Mouse (Mus musculus): ENCODE measurements around the gene Impdh1. TPM values are rescaled to one million over a fixed set of nuclear protein-coding genes. Genes with fewer than 3 reads are reported as not detected.
"Not testable (repeated sequence)": the region's sequence is repeated elsewhere in the genome, so short reads cannot be mapped to it uniquely, and the experiment has no call there.

Gene Impdh1
- polyA plus RNA-seq, 1 experiment = 217 TPM

DNA sequence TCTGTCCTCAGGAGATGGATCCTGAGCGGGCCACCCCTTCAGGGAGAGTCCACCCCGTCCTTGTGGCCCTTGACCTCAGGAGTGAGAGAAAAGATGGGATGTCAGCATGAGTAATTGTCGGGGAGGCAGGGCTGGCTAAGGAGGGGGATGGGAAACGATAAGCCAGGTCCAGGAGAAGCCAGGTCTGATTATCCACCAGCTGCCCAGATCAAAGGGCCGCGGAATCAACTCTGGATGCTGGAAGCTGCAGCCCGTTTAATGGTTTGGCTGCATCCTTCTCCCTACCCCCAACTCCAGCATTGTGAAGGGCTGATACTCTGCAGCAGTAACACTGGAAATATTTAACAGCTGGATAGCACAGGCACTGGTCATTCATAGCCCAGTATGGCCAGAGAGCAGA, 41.8 kb downstream of the Impdh1 start:
- 43% methylated on average over 7 of the region's 7 CpGs for WGBS
- Histone ChIP-seq H3K4me3 (replicated peaks; ENCODE audit: extremely low read depth, low read depth, low read length) (no peak overlapping the region), H3K4me1 (ENCODE audit: control insufficient read depth, insufficient read depth, low read length) (no peaks in the 10 kb centered on the region)
- DNase-seq = no peak
- TF ChIP-seq POLR2A (IDR thresholded peaks at IDR 0.05; ENCODE audit: borderline replicate concordance, extremely low read depth, low read depth, low read length) (no peak), CTCF (IDR thresholded peaks at IDR 0.05; ENCODE audit: insufficient read depth, low read length) (no peak)

- Histone ChIP-seq H3K4me3 (replicated peaks; ENCODE audit: extremely low read depth, low read depth, low read length) (peak overlapping the region; percentile 59), H3K4me1 (ENCODE audit: control insufficient read depth, insufficient read depth, low read length) (no peaks in the 10 kb centered on the region)
- TF ChIP-seq POLR2A (IDR thresholded peaks at IDR 0.05; ENCODE audit: borderline replicate concordance, extremely low read depth, low read depth, low read length) (no peak), CTCF (IDR thresholded peaks at IDR 0.05; ENCODE audit: insufficient read depth, low read length) (peak; percentile 63)
- peak; percentile 83 for DNase-seq
- WGBS = under 1% methylated on average over 40 of the region's 40 CpGs
Measured at GRCm38 (mm10) chr6:29170952-29171388, 45.2 kb downstream of the Impdh1 start.

GRCm38 (mm10) chr6:29170063-29170921, 45.9 kb downstream of the Impdh1 start:
- no peak for TF ChIP-seq POLR2A (IDR thresholded peaks at IDR 0.05; ENCODE audit: borderline replicate concordance, extremely low read depth, low read depth, low read length)
- no peak for TF ChIP-seq CTCF (IDR thresholded peaks at IDR 0.05; ENCODE audit: insufficient read depth, low read length)
- peak; percentile 31 for DNase-seq
- peak overlapping the region; percentile 59 for H3K4me3 ChIP-seq (replicated peaks; ENCODE audit: extremely low read depth, low read depth, low read length)
- WGBS = 3% methylated on average over 62 of the region's 63 CpGs
- H3K4me1 ChIP-seq (ENCODE audit: control insufficient read depth, insufficient read depth, low read length) = no peaks in the 10 kb centered on the region

DNA sequence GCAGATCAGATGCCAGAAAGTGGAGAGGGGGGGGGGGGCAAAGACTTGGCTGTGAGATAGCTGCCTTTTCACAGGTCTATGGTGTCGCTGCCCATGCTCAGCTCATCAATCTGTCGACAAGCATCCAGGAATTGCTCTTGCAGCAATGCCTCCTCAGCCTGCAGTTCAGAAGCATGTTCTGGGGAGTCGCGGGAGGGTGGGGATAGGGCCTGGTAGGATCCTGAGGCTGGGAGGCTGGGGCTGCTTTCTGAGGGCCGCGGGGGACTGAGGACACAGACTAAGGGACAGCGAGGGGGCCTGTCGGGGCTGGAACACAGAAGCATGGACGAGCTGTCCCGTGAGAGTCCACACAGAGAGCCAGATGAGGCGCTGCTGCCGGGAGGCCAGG, 46.5 kb downstream of the Impdh1 start:
- TF ChIP-seq POLR2A (IDR thresholded peaks at IDR 0.05; ENCODE audit: borderline replicate concordance, extremely low read depth, low read depth, low read length) = no peak
- no peak for TF ChIP-seq CTCF (IDR thresholded peaks at IDR 0.05; ENCODE audit: insufficient read depth, low read length)
- H3K4me1 ChIP-seq (ENCODE audit: control insufficient read depth, insufficient read depth, low read length) = no peaks in the 10 kb centered on the region
- DNase-seq = no peak
- WGBS = 28% methylated on average over 10 of the region's 12 CpGs
- H3K4me3 ChIP-seq (replicated peaks; ENCODE audit: extremely low read depth, low read depth, low read length) = no peak overlapping the region

GRCm38 (mm10) chr6:29168871-29169270, 47.3 kb downstream of the Impdh1 start:
- no peak for DNase-seq
- 58% methylated on average over 2 of the region's 2 CpGs for WGBS
- no peak for TF ChIP-seq CTCF (IDR thresholded peaks at IDR 0.05; ENCODE audit: insufficient read depth, low read length)
- no peak for TF ChIP-seq POLR2A (IDR thresholded peaks at IDR 0.05; ENCODE audit: borderline replicate concordance, extremely low read depth, low read depth, low read length)

GRCm38 (mm10) chr6:29166196-29166595, 50.0 kb downstream of the Impdh1 start:
- no peak for DNase-seq
- no peak for TF ChIP-seq POLR2A (IDR thresholded peaks at IDR 0.05; ENCODE audit: borderline replicate concordance, extremely low read depth, low read depth, low read length)
- peak; percentile 27; the same call in 1 of the 2 replicates for TF ChIP-seq CTCF (IDR thresholded peaks at IDR 0.05; ENCODE audit: insufficient read depth, low read length)
- no peaks in the 10 kb centered on the region; the same call in 1 of the 2 replicates for H3K4me1 ChIP-seq (ENCODE audit: control insufficient read depth, insufficient read depth, low read length)
- WGBS = 3% methylated on average over 1 of the region's 1 CpGs
- no peak overlapping the region for H3K4me3 ChIP-seq (replicated peaks; ENCODE audit: extremely low read depth, low read depth, low read length)

More at GRCm38 (mm10) chr6:29168871-29169270, 47.3 kb downstream of the Impdh1 start:
- no peak overlapping the region for H3K4me3 ChIP-seq (replicated peaks; ENCODE audit: extremely low read depth, low read depth, low read length)
- H3K4me1 ChIP-seq (ENCODE audit: control insufficient read depth, insufficient read depth, low read length) = no peaks in the 10 kb centered on the region; the same call in 1 of the 2 replicates

DNA sequence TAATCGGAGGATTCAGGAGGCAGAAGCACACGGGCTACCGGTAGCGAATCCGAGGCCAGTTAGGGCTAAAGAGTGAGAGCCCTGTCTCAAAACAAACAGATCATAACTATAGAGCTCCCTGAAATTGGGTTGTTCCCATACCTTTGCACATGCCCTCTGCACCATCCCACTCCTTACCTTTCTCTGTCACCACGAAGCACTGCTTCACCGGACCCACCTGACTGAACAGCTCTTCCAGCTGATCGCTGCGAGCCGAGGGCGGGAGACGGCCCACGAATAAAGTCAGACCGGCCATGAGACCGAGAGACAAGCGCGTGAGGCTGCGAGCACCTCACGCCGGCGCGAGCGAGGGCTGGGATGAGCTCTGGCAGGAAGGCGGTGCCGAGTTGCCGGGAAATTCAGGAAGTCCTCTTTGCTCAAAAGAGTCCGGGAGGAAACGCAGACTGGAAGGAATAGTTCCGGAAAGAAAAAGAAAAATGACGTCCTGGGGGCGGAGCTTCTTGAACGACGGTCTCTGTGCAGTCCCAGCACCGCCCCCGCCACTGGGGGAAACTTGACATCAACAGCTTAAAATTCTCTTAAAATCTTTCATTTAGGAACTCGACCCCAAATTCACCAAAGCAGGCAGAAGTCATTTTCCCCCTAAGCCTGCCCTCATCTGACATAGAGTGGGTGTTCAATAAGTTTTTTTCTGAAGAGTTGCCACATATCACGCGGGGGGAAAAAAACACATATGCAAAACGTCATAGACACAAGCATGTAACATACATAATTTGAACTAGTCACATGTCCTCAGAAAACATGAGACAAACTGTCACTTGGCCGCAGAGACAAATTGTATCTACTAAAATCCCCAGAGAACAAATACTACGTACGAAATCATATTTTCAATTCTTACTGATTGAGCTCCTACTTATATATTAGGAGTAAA, 51.6 kb downstream of the Impdh1 start, which contains the start of gene Rbm28:
Gene Rbm28 (minus strand): TSS at position 693 of the 931 bp plus-strand sequence.
- DNase-seq = peak; percentile 76
- TF ChIP-seq CTCF (IDR thresholded peaks at IDR 0.05; ENCODE audit: insufficient read depth, low read length) = no peak
- peak; percentile 88; the same call in 1 of the 2 replicates for TF ChIP-seq POLR2A (IDR thresholded peaks at IDR 0.05; ENCODE audit: borderline replicate concordance, extremely low read depth, low read depth, low read length)
- WGBS = 6% methylated on average over 42 of the region's 42 CpGs
- Histone ChIP-seq H3K4me1 (ENCODE audit: control insufficient read depth, insufficient read depth, low read length) (no peaks in the 10 kb centered on the region; the same call in 1 of the 2 replicates), H3K4me3 (replicated peaks; ENCODE audit: extremely low read depth, low read depth, low read length) (peak within 1 kb of the TSS; percentile 96)

GRCm38 (mm10) chr6:29161291-29161690, 54.9 kb downstream of the Impdh1 start:
- not testable (repeated sequence) for H3K4me1 ChIP-seq (ENCODE audit: control insufficient read depth, insufficient read depth, low read length); H3K4me3 ChIP-seq (replicated peaks; ENCODE audit: extremely low read depth, low read depth, low read length); DNase-seq
- WGBS = 99% methylated on average over 5 of the region's 5 CpGs

DNA sequence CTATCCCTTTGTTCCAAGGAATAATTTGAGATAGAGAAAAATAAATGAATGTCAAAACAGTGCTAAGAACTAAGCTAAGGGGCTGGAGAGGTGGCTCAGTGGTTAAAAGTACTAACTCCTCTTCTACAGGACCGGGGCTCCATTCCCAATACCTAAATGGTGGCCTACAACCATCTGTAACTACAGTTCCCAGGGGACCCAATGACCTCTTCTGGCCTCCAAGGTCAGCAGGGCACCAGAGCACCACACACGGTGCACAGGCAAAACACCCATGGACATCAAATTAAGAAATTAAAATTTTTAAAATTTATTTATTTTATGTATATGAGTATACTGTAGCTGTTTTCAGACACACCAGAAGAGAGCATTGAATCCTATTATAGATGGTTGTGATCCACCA, 55.4 kb downstream of the Impdh1 start:
- 84% methylated on average over 2 of the region's 2 CpGs for WGBS

More for the DNA sequence above, 55.4 kb downstream of the Impdh1 start:
- Histone ChIP-seq H3K4me3 (replicated peaks; ENCODE audit: extremely low read depth, low read depth, low read length) (no peak overlapping the region), H3K4me1 (ENCODE audit: control insufficient read depth, insufficient read depth, low read length) (no peaks in the 10 kb centered on the region; the same call in 1 of the 2 replicates)
- TF ChIP-seq POLR2A (IDR thresholded peaks at IDR 0.05; ENCODE audit: borderline replicate concordance, extremely low read depth, low read depth, low read length) (no peak), CTCF (IDR thresholded peaks at IDR 0.05; ENCODE audit: insufficient read depth, low read length) (no peak)
- no peak for DNase-seq
